Mouse (Mus musculus) hindbrain, postnatal 0 days (tissue): ENCODE data around the gene Polh. TPM values are rescaled to one million over a fixed set of nuclear protein-coding genes. Genes with fewer than 3 reads are reported as not detected.

Experiments used
- ATAC-seq: fragments of 200-750 bp; cut with Nextera tagmentation; 2 replicates; pipeline ENCODE4 v1.8.0; 2017; ENCODE audit warnings: mild to moderate bottlenecking, moderate TSS enrichment, moderate library complexity
- DNase-seq: peaks from one replicate; pipeline ENCODE4 v3.0.0-alpha.2; 2015; ENCODE audit warnings: low spot score
- H3K27ac ChIP-seq: fragments of 300-500 bp; sonication (generic); 2 replicates; pipeline ENCODE4 v1.5.1; 2014; ENCODE audit warnings: mild to moderate bottlenecking
- H3K27me3 ChIP-seq: fragments of 300-500 bp; sonication (generic); 2 replicates; pipeline ENCODE4 v1.6.1; 2014; ENCODE audit warnings: low read length, mixed read lengths; ENCODE audit not compliant: insufficient read depth
- H3K36me3 ChIP-seq: fragments of 300-500 bp; sonication (generic); 2 replicates; pipeline ENCODE4 v1.6.1; 2014; ENCODE audit warnings: low read length, mixed read lengths; ENCODE audit not compliant: insufficient read depth
- H3K4me1 ChIP-seq: fragments of 300-500 bp; sonication (generic); 2 replicates; pipeline ENCODE4 v1.6.1; 2014; ENCODE audit warnings: antibody characterized with exemption, low read length, mixed read lengths; ENCODE audit not compliant: insufficient read depth
- H3K4me2 ChIP-seq: fragments of 300-500 bp; sonication (generic); 2 replicates; pipeline ENCODE4 v1.6.1; 2014; ENCODE audit warnings: low read depth, mild to moderate bottlenecking, low read length, moderate library complexity, mixed read lengths
- H3K4me3 ChIP-seq: fragments of 300-500 bp; sonication (generic); 2 replicates; pipeline ENCODE4 v1.5.1; 2014; ENCODE audit warnings: low read length
- H3K9ac ChIP-seq: fragments of 300-500 bp; sonication (generic); replicated peaks from 2 replicates; pipeline ENCODE4 v1.6.1; 2014; ENCODE audit warnings: mild to moderate bottlenecking, low read length, moderate library complexity, mixed read lengths
- H3K9me3 ChIP-seq: fragments of 300-500 bp; sonication (generic); 2 replicates; pipeline ENCODE4 v1.6.1; 2016; ENCODE audit warnings: low read length, mixed read lengths
- CTCF ChIP-seq: IDR thresholded peaks from 2 replicates; pipeline ENCODE4 v1.5.1; 2016; ENCODE audit warnings: antibody characterized with exemption, control low read depth, low read depth
- WGBS: fragments of 180-500 bp; shearing (Covaris S2); extraction: QIAGEN DNeasy Blood & Tissue Kit; methylation state at CpG from one replicate; pipeline ENCODE4 v1.1.7; 2014; 5-methylcytosine and 5-hydroxymethylcytosine counted together
- polyA plus RNA-seq: library from polyadenylated mRNA; unstranded; fragments of >200 nt; fragmentation: Nextera tagmentation; extraction: Ambion mirVana; gene quantifications from 2 replicates; pipeline ENCODE4 v1.2.1, GENCODE M21; 2015
- total RNA-seq: library from RNA; depleted of rRNA; stranded (reverse); fragments of >200 nt; gene quantifications from 2 replicates; pipeline ENCODE4 v1.2.3, GENCODE M21; 2014

Polh gene
- total and polyA plus RNA-seq, 2 experiments from 2014 or later, result 4.7 to 9.7 TPM

- no peaks in the 10 kb centered on the region for H3K9me3 ChIP-seq
- H3K36me3 ChIP-seq, result peaks cover 73% of the 10 kb centered on the region
- no peak overlapping the region for H3K4me3 ChIP-seq
- no peak overlapping the region for H3K27ac ChIP-seq
- peaks cover 5% of the 10 kb centered on the region; the same call in 1 of the 2 replicates for H3K4me1 ChIP-seq
- no peaks in the 10 kb centered on the region for H3K27me3 ChIP-seq
- H3K9ac ChIP-seq, result no peak overlapping the region
- ATAC-seq (no peak), DNase-seq (no peak)
- H3K4me2 ChIP-seq, result no peak overlapping the region
- TF ChIP-seq CTCF, result no peak
- WGBS, result 89% methylated on average over 4 of the region's 4 CpGs
These were observed 40.5 kb upstream of the Polh start for GRCm38 (mm10) chr17:46242993-46243392.

- Histone ChIP-seq H3K4me1 (peaks cover 5% of the 10 kb centered on the region; the same call in 1 of the 2 replicates), H3K4me2 (no peak overlapping the region), H3K27ac (no peak overlapping the region), H3K9me3 (no peaks in the 10 kb centered on the region), H3K4me3 (no peak overlapping the region), H3K27me3 (no peaks in the 10 kb centered on the region), H3K9ac (no peak overlapping the region), H3K36me3 (peaks cover 79% of the 10 kb centered on the region)
- DNase-seq, result no peak
- WGBS, result 91% methylated on average over 13 of the region's 13 CpGs
- no peak for TF ChIP-seq CTCF
- no peak for ATAC-seq
These were observed 39.8 kb upstream of the Polh start for GRCm38 (mm10) chr17:46242274-46242673.

DNA sequence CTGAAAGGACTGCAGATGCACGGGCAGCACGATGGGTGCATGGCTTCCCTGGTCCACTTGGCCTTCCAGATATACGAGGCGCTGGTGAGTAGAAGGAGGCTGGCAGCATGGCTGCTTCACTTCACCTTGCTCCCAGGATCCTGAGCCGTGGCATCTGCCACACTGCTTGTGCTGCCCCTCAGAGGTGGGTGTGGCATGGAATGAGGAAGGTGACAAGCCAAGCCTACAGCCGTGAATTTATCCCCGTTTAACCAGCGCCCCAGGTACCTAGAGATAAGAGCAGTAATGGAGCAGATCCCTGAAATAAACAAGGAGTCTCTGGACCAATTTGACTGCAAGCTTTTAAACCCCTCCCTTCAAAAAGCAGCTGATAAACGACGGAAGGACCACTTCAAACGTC is 39.0 kb upstream of the Polh start:
- TF ChIP-seq CTCF, result no peak
- 83% methylated on average over 11 of the region's 11 CpGs for WGBS
- H3K9me3 ChIP-seq, result no peaks in the 10 kb centered on the region
- peaks cover 87% of the 10 kb centered on the region for H3K36me3 ChIP-seq
- no peak overlapping the region for H3K27ac ChIP-seq
- no peaks in the 10 kb centered on the region for H3K4me1 ChIP-seq
- no peaks in the 10 kb centered on the region for H3K27me3 ChIP-seq
- DNase-seq, result no peak
- H3K9ac ChIP-seq, result no peak overlapping the region
- H3K4me3 ChIP-seq, result no peak overlapping the region
- no peak for ATAC-seq
- H3K4me2 ChIP-seq, result no peak overlapping the region

GRCm38 (mm10) chr17:46239516-46240114 is 37.2 kb upstream of the Polh start:
- DNase-seq (no peak), ATAC-seq (no peak)
- H3K36me3 ChIP-seq, result peaks cover 80% of the 10 kb centered on the region
- 93% methylated on average over 15 of the region's 15 CpGs for whole genome bisulfite sequencing
- H3K9ac ChIP-seq, result no peak overlapping the region
- no peak overlapping the region for H3K27ac ChIP-seq
- H3K27me3 ChIP-seq, result no peaks in the 10 kb centered on the region
- H3K9me3 ChIP-seq, result no peaks in the 10 kb centered on the region
- no peak overlapping the region for H3K4me3 ChIP-seq
- no peaks in the 10 kb centered on the region for H3K4me1 ChIP-seq
- no peak overlapping the region for H3K4me2 ChIP-seq
- TF ChIP-seq CTCF, result no peak

GRCm38 (mm10) chr17:46237480-46237879 is 35.0 kb upstream of the Polh start:
- TF ChIP-seq CTCF, result no peak
- Histone ChIP-seq H3K4me3 (no peak overlapping the region), H3K4me1 (no peaks in the 10 kb centered on the region), H3K27me3 (no peaks in the 10 kb centered on the region), H3K9me3 (no peaks in the 10 kb centered on the region), H3K36me3 (peaks cover 76% of the 10 kb centered on the region), H3K9ac (no peak overlapping the region), H3K4me2 (no peak overlapping the region), H3K27ac (no peak overlapping the region)
- DNase-seq (no peak), ATAC-seq (no peak)
- WGBS, result 81% methylated on average over 5 of the region's 5 CpGs

DNA sequence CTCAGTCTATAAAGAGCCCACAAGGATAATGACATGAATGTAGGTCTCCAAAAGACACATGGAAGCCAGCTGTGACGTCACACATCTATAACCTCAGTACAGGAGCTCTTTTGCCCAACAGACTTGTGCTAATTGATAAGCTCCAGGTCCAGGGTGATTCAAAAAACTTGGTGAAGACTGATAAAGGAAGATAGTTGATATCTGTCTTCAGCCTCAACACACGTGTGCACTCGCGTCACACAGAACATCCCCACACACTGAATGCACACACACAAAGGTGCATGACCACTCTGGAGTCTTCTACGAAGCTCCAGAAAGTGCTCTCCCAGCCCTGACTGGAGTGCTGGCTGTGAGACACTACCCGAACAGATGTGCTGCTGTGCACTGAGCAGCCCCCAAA is 34.6 kb upstream of the Polh start:
- Histone ChIP-seq H3K4me3 (no peak overlapping the region), H3K27ac (no peak overlapping the region), H3K9me3 (no peaks in the 10 kb centered on the region), H3K4me2 (no peak overlapping the region), H3K9ac (no peak overlapping the region), H3K4me1 (no peaks in the 10 kb centered on the region), H3K27me3 (no peaks in the 10 kb centered on the region), H3K36me3 (peaks cover 72% of the 10 kb centered on the region)
- 89% methylated on average over 6 of the region's 6 CpGs for WGBS
- TF ChIP-seq CTCF, result no peak
- ATAC-seq (no peak), DNase-seq (no peak)

GRCm38 (mm10) chr17:46236067-46236466 is 33.6 kb upstream of the Polh start:
- Histone ChIP-seq H3K4me3 (no peak overlapping the region), H3K36me3 (peaks cover 69% of the 10 kb centered on the region), H3K27me3 (no peaks in the 10 kb centered on the region), H3K4me1 (no peaks in the 10 kb centered on the region), H3K27ac (no peak overlapping the region), H3K9ac (no peak overlapping the region), H3K9me3 (no peaks in the 10 kb centered on the region), H3K4me2 (no peak overlapping the region)
- TF ChIP-seq CTCF, result no peak
- WGBS, result 100% methylated on average over 1 of the region's 1 CpGs
- DNase-seq, result no peak
- ATAC-seq, result no peak
